8 mouse cellular contexts compared by ENCODE assay signal in the genomic region with DNA sequence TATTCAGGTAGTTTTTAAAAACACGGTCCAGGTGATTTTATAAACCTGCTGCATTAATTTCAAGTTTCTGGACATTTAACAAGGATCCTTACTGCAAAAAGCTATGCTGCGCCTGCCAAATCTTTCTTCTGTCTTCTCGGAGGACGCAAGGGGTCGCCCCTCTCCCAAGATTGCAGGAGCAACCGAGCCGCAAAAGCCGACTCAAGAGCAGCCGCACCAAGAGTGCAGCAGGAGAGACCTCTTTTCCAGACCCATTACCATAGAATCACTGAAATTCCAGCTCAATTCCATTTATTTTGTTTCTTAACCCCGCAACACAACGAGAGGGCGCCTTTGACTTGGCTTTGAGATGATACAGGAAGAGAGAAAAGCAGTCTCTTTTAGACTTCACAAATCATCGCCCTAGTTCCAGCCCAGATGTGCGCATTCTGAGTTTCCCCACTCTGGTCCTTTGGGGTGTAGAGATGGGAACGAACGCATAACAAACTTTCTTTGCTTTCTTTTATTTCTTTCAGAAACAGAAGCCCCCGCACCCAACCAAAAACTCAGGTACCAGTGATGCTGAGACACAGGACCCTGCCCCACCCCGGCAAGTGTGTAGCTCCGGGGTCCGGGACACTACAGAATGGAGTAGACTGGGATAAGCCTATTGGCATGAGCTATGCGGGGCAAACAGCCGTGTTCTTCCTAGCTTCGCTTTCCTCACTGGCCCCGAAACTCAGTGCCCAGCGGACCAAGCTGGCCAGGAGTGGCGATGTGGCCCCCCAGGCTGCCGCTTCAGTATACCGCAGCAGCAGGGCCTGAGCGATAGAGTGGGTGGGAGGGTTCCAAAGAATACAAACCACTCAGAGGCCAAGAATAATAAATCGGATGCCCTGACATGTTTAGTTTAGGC. TPM values are rescaled to one million over a fixed set of nuclear protein-coding genes. Genes with fewer than 3 reads are reported as not detected.
DNase-seq lines count a peak whose midpoint lies in the region; ATAC-seq and TF ChIP-seq lines count a peak whose summit lies in the region.

No protein-coding gene starts in this region.

- H3K27me3 ChIP-seq in E14TG2a.4 (ENCODE audit: insufficient read depth, low read length), result peaks cover 49% of the 10 kb centered on the region
- peaks cover 8% of the 10 kb centered on the region; the same call in 1 of the 2 replicates for H3K27me3 ChIP-seq in forebrain, embryonic 14.5 days (replicated peaks; ENCODE audit: control insufficient read depth, insufficient read depth, low read length)
- H3K27me3 ChIP-seq in heart, postnatal 0 days (ENCODE audit: control insufficient read depth, insufficient read depth, low read length), result peaks cover 28% of the 10 kb centered on the region
- peaks cover 34% of the 10 kb centered on the region for H3K27me3 ChIP-seq in liver, embryonic 11.5 days (replicated peaks; ENCODE audit: control insufficient read depth, insufficient read depth, low read length)

- H3K4me2 ChIP-seq in forebrain, embryonic 14.5 days (ENCODE audit: low read length), result peak overlapping the region; percentile 96
- H3K4me2 ChIP-seq in heart, postnatal 0 days (ENCODE audit: low read depth, low read length), result peak overlapping the region; percentile 86
- peak overlapping the region; percentile 78 for H3K4me2 ChIP-seq in liver, embryonic 11.5 days

- TF ChIP-seq EP300 in heart, postnatal 0 days (IDR thresholded peaks at IDR 0.05; ENCODE audit: low read depth), result no peak

- peaks cover 29% of the 10 kb centered on the region for H3K4me1 ChIP-seq in E14TG2a.4 (replicated peaks; ENCODE audit: low read depth, low read length)
- peaks cover 11% of the 10 kb centered on the region; the same call in 1 of the 2 replicates for H3K4me1 ChIP-seq in forebrain, embryonic 14.5 days (ENCODE audit: control insufficient read depth, insufficient read depth, low read length)
- H3K4me1 ChIP-seq in heart, postnatal 0 days (ENCODE audit: control insufficient read depth, insufficient read depth), result peaks cover 11% of the 10 kb centered on the region; the same call in 1 of the 2 replicates
- H3K4me1 ChIP-seq in liver, embryonic 11.5 days (replicated peaks; ENCODE audit: control insufficient read depth, insufficient read depth, low read length), result no peaks in the 10 kb centered on the region; the same call in 1 of the 2 replicates

- peak overlapping the region; percentile 66 for H3K27ac ChIP-seq in forebrain, embryonic 14.5 days (ENCODE audit: low read depth, low read length)
- no peak overlapping the region for H3K27ac ChIP-seq in heart, postnatal 0 days (ENCODE audit: low read depth)
- no peak overlapping the region for H3K27ac ChIP-seq in liver, embryonic 11.5 days (ENCODE audit: low read depth, low read length)

- no peaks in the 10 kb centered on the region for H3K36me3 ChIP-seq in E14TG2a.4 (ENCODE audit: insufficient read depth, low read length)
- H3K36me3 ChIP-seq in forebrain, embryonic 14.5 days (ENCODE audit: control insufficient read depth, insufficient read depth, low read length), result no peaks in the 10 kb centered on the region
- H3K36me3 ChIP-seq in heart, postnatal 0 days (replicated peaks; ENCODE audit: control insufficient read depth, insufficient read depth, low read length), result no peaks in the 10 kb centered on the region
- H3K36me3 ChIP-seq in liver, embryonic 11.5 days (ENCODE audit: control insufficient read depth, insufficient read depth, low read length), result no peaks in the 10 kb centered on the region

- peak overlapping the region; percentile 65 for H3K4me3 ChIP-seq in E14TG2a.4 (replicated peaks; ENCODE audit: low read length)
- peak overlapping the region; percentile 60 for H3K4me3 ChIP-seq in forebrain, embryonic 14.5 days (ENCODE audit: low read depth, low read length)
- H3K4me3 ChIP-seq in heart, postnatal 0 days (ENCODE audit: low read depth, low read length), result peak overlapping the region; percentile 59
- H3K4me3 ChIP-seq in liver, embryonic 11.5 days (ENCODE audit: low read depth, low read length), result peak overlapping the region; percentile 60

- under 1% methylated on average over 30 of the region's 30 CpGs for WGBS in forebrain, embryonic 14.5 days
- WGBS in heart, postnatal 0 days, result 1% methylated on average over 30 of the region's 30 CpGs
- WGBS in liver, embryonic 11.5 days, result 1% methylated on average over 30 of the region's 30 CpGs

- peak overlapping the region; percentile 76 for H3K9ac ChIP-seq in forebrain, embryonic 14.5 days (ENCODE audit: low read length)
- 0 out of 2 replicates have a peak overlapping the region, but pooled peaks have one; percentile 19 for H3K9ac ChIP-seq in heart, postnatal 0 days (replicated peaks; ENCODE audit: low read depth, low read length)
- no peak overlapping the region for H3K9ac ChIP-seq in liver, embryonic 11.5 days (ENCODE audit: low read depth, low read length)

- peak; percentile 52 for DNase-seq in cerebellum, adult 11 months
- DNase-seq in forebrain, embryonic 14.5 days (ENCODE audit: low spot score), result peak; percentile 94
- peak; percentile 70 for DNase-seq in heart, postnatal 0 days (ENCODE audit: low spot score)
- DNase-seq in kidney, postnatal 14 days, result peak; percentile 82
- DNase-seq in liver, embryonic 11.5 days (ENCODE audit: low spot score), result peak; percentile 69
- peak; percentile 81 for DNase-seq in neural tube, embryonic 10.5 days (ENCODE audit: extremely low spot score, low spot score)
- peak; percentile 85 for DNase-seq in testis, postnatal 10 days (ENCODE audit: low spot score)

- H3K9me3 ChIP-seq in E14TG2a.4 (ENCODE audit: low read length), result no peaks in the 10 kb centered on the region
- H3K9me3 ChIP-seq in forebrain, embryonic 14.5 days (replicated peaks; ENCODE audit: control insufficient read depth, low read length), result no peaks in the 10 kb centered on the region
- H3K9me3 ChIP-seq in heart, postnatal 0 days (replicated peaks; ENCODE audit: control insufficient read depth, low read length), result no peaks in the 10 kb centered on the region
- no peaks in the 10 kb centered on the region for H3K9me3 ChIP-seq in liver, embryonic 11.5 days (ENCODE audit: control insufficient read depth, low read length)

- peak; percentile 43 for TF ChIP-seq CTCF in E14TG2a.4 (conservative IDR thresholded peaks at IDR 0.05; ENCODE audit: low read length)
- peak; percentile 82 for TF ChIP-seq CTCF in heart, postnatal 0 days (IDR thresholded peaks at IDR 0.05; ENCODE audit: low read depth)

- peak; percentile 74; the same call in 1 of the 2 replicates for ATAC-seq in forebrain, embryonic 14.5 days
- peak; percentile 42; the same call in 1 of the 2 replicates for ATAC-seq in heart, postnatal 0 days (ENCODE audit: insufficient read depth, low read depth)
- peak; percentile 31; the same call in 1 of the 2 replicates for ATAC-seq in liver, embryonic 11.5 days (replicated peaks; ENCODE audit: low FRiP score)

RNA-seq across cellular contexts. Expression of gene Rspo3, which starts 2.6 kb away (rescaled TPM):
- polyA plus RNA-seq in forebrain, embryonic 14.5 days (2014; fragmentation: Nextera tagmentation; extraction: Ambion mirVana), result 21.3 and 21.5 TPM in 2 replicates
- total RNA-seq in heart, postnatal 0 days (2014; rRNA removed; ENCODE audit: low replicate concordance), result 0.15 and 1.5 TPM in 2 replicates
- polyA plus RNA-seq in heart, postnatal 0 days (2015; fragmentation: Nextera tagmentation; extraction: Ambion mirVana), result 1.1 and 1.4 TPM in 2 replicates
- polyA plus RNA-seq in liver, embryonic 11.5 days (2014; fragmentation: Nextera tagmentation; extraction: Ambion mirVana), result 8.4 and 9.4 TPM in 2 replicates
